Mouse (Mus musculus) midbrain, embryonic 12.5 days (tissue): ENCODE data around the gene Fbxo17. TPM values are rescaled to one million over a fixed set of nuclear protein-coding genes. Genes with fewer than 3 reads are reported as not detected.
A peak's percentile ranks its signal among the peaks of the same experiment; 100 is the strongest.
"Not testable (repeated sequence)": the region's sequence is repeated elsewhere in the genome, so short reads cannot be mapped to it uniquely, and the experiment has no call there.

ENCODE experiments used
- ATAC-seq: fragments of 200-750 bp; cut with Nextera tagmentation; 2 replicates; pipeline ENCODE4 v1.8.0; 2017; ENCODE audit warnings: low read depth, moderate TSS enrichment, moderate library complexity; ENCODE audit not compliant: low FRiP score
- H3K27ac ChIP-seq: fragments of 300-500 bp; sonication (generic); replicated peaks from 2 replicates; pipeline ENCODE4 v1.5.1; 2016; ENCODE audit warnings: mild to moderate bottlenecking
- H3K27me3 ChIP-seq: fragments of 300-500 bp; sonication (generic); 2 replicates; pipeline ENCODE4 v1.6.1; 2016; ENCODE audit warnings: mild to moderate bottlenecking
- H3K36me3 ChIP-seq: fragments of 300-500 bp; sonication (generic); 2 replicates; pipeline ENCODE4 v1.6.1; 2016
- H3K4me1 ChIP-seq: fragments of 300-500 bp; sonication (generic); 2 replicates; pipeline ENCODE4 v1.6.1; 2016
- H3K4me2 ChIP-seq: fragments of 300-500 bp; sonication (generic); replicated peaks from 2 replicates; pipeline ENCODE4 v1.6.1; 2016; ENCODE audit warnings: mild to moderate bottlenecking, moderate library complexity
- H3K4me3 ChIP-seq: fragments of 300-500 bp; sonication (generic); 2 replicates; pipeline ENCODE4 v1.5.1; 2016; ENCODE audit warnings: mild to moderate bottlenecking
- H3K9ac ChIP-seq: fragments of 300-500 bp; sonication (generic); replicated peaks from 2 replicates; pipeline ENCODE4 v1.6.1; 2016; ENCODE audit warnings: mild to moderate bottlenecking, moderate library complexity
- H3K9me3 ChIP-seq: fragments of 300-500 bp; sonication (generic); 2 replicates; pipeline ENCODE4 v1.6.1; 2016; ENCODE audit warnings: mild to moderate bottlenecking
- WGBS: fragments of 180-500 bp; shearing (Covaris S2); methylation state at CpG from one replicate; pipeline ENCODE4 v1.1.7; 2016; 5-methylcytosine and 5-hydroxymethylcytosine counted together
- polyA plus RNA-seq: library from polyadenylated mRNA; unstranded; fragments of >200 nt; fragmentation: Nextera tagmentation; extraction: Ambion mirVana; gene quantifications from 2 replicates; pipeline ENCODE4 v1.2.1, GENCODE M21; 2016

Gene Fbxo17
- 6.7 and 7.2 TPM in 2 replicates for polyA plus RNA-seq

DNA sequence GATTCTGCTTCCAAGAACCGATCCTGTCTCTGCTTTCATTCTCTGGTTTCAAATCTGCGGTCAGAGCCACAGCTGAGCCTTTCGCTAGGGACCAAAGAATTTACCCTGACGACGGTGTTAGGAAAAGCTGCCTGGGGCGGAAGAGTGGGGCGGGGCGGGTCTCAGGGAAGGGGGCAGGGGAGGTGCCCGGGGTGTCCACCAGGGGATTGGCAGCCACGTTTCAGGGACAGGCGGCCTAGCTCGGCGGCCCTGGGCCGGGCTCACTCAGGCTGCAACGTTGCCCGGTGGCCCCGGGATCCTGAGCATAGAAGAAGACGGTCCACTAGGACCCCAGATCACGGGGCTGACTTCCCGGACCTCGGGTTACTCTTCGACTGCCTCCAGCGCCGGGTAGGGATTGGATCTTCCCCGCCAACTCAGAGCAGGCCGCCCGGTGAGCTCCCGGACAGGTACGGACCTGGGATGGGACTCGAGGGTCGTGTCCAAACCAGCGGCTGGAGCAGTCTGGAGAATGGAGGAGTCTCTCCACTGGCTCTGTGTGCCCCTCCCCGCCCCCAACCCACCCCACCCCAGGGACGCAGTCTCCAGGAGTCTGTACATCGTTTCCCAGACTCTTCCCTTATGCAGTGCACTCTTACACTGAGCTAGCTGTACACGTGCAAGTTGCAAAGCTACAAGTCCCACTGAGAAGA, at the start of gene Fbxo17:
Gene Fbxo17 (plus strand): TSS at position 215 of the 692 bp plus-strand sequence.
- Histone ChIP-seq H3K4me2 (peak within 1 kb of the TSS; percentile 75), H3K9me3 (no peaks in the 10 kb centered on the region), H3K9ac (peak within 1 kb of the TSS; percentile 61; the same call in 1 of the 2 replicates), H3K36me3 (no peaks in the 10 kb centered on the region), H3K4me1 (peaks cover 8% of the 10 kb centered on the region; the same call in 1 of the 2 replicates), H3K27ac (no peak within 1 kb of the TSS), H3K27me3 (peaks cover 7% of the 10 kb centered on the region; the same call in 1 of the 2 replicates), H3K4me3 (peak within 1 kb of the TSS; percentile 45)
- peak; percentile 80; the same call in 1 of the 2 replicates for ATAC-seq
- 2% methylated on average over 36 of the region's 36 CpGs for WGBS

DNA sequence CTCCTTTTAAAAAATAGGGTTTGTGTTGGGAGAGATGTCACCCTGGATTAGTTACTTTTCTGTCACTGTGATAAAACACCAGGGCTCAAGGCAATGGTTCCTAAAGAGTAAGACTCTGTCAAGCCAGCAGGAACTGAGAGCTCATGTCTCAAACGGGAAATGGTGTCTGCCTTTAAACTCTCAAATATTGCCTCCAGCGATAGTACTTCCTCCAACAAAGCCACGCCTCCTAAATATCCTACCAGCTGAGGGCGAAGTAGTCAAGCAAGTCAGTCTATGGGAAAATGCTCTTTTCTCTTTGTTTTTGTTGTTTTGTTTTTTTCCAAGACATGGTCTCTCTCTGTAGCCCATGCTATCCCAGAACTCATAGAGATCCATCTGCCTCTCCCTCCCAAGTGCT, 45.4 kb upstream of the Fbxo17 start:
- 84% methylated on average over 4 of the region's 4 CpGs for WGBS
- Histone ChIP-seq H3K9ac (no peak overlapping the region), H3K27me3 (no peaks in the 10 kb centered on the region), H3K9me3 (no peaks in the 10 kb centered on the region), H3K27ac (no peak overlapping the region), H3K4me1 (peaks cover 1% of the 10 kb centered on the region; the same call in 1 of the 2 replicates), H3K4me3 (no peak overlapping the region), H3K36me3 (no peaks in the 10 kb centered on the region), H3K4me2 (no peak overlapping the region)
- no peak for ATAC-seq

DNA sequence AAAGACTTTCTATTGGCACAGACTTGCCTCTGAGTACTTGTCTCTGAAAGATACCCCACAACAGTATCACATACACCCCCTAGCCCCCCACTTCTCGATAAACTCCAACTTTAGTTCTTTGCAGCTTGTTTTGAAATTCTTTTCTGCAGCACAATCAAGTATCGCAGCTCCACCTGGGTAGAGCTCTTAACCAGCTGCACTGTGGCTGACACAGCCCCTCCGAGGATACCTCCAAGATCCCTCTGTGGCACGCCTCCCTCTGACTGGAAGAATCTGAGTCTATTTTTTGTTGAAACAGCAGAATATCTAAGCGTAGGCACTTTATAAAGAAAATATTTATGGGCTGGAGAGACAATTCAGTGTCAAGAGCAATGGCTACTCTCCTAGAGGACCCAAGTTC, 44.3 kb upstream of the Fbxo17 start:
- no peak for ATAC-seq
- Histone ChIP-seq H3K9me3 (no peaks in the 10 kb centered on the region), H3K9ac (no peak overlapping the region), H3K27ac (no peak overlapping the region), H3K4me3 (no peak overlapping the region), H3K4me1 (no peaks in the 10 kb centered on the region), H3K4me2 (no peak overlapping the region), H3K36me3 (no peaks in the 10 kb centered on the region), H3K27me3 (no peaks in the 10 kb centered on the region)
- 91% methylated on average over 5 of the region's 5 CpGs for WGBS

DNA sequence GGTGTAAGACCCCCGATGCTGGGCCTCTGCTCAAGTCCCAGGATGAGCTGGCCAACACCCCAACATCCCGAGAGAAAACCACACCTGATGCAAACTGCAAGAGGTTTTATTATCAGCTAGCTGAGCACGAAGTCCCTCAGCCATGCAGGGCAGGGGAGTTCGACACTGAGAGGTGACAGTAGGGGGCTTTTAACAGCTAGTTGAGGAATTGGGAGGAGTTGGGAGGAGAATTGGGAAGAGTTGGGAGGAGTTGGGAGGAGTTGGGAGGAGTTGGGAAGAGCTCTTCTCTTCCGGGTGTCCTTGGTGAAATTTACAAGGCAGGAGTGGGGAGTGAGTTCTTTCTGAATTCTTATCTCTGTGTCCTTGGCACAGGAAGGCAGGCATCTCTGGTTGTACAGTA, 43.8 kb upstream of the Fbxo17 start:
- not testable (repeated sequence) for H3K27me3 ChIP-seq, H3K4me1 ChIP-seq, ATAC-seq, H3K36me3 ChIP-seq, H3K4me2 ChIP-seq, H3K9me3 ChIP-seq, H3K9ac ChIP-seq, H3K27ac ChIP-seq, H3K4me3 ChIP-seq
- WGBS = 80% methylated on average over 5 of the region's 5 CpGs

DNA sequence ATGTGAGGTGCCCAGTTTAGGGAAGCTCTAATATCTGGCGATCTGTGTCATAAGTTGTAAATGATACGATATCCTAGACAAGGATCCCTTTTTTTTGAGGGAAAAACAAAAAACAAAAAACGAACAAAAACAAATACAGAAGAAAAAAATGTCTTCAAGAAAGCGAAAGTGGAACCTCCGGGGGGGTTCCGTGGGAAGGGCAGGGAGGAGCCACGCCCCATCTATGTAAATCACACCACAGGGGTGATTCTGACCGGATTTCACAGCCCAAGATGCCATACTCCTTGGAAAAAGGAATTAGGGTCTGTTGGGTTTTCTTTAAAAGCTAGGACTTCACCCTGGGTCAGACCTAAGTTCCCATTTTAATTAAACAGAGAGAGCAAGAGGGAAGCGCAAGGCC, 41.6 kb upstream of the Fbxo17 start:
- Histone ChIP-seq H3K36me3 (no peaks in the 10 kb centered on the region), H3K27me3 (no peaks in the 10 kb centered on the region), H3K27ac (no peak overlapping the region), H3K4me1 (no peaks in the 10 kb centered on the region), H3K9me3 (no peaks in the 10 kb centered on the region), H3K4me3 (no peak overlapping the region), H3K9ac (no peak overlapping the region), H3K4me2 (no peak overlapping the region)
- 82% methylated on average over 9 of the region's 9 CpGs for WGBS
- no peak for ATAC-seq

DNA sequence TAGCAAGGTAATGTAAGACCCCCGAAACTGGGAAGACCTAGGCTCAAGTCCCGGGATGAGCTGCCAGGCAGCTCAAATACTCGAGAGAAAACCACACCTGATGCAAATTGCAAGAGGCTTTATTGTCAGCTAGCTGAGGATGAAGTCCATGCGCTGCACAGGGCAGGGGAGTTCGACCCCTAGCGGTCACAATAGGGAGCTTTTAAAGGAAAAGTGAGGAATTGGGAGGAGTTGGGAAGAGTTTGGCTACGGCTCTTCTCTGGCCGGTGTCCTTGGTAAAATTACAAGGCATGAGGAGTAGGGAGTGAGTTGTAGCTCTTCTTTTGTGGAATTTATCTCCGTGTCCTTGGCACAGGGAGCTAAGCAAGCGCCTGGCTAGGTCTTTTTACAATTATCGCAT, 40.9 kb upstream of the Fbxo17 start:
- H3K4me2 ChIP-seq = no peak overlapping the region
- H3K9ac ChIP-seq = no peak overlapping the region
- no peaks in the 10 kb centered on the region for H3K27me3 ChIP-seq
- no peaks in the 10 kb centered on the region for H3K9me3 ChIP-seq
- H3K4me3 ChIP-seq = no peak overlapping the region
- H3K27ac ChIP-seq = no peak overlapping the region
- no peak for ATAC-seq
- WGBS = 47% methylated on average over 11 of the region's 11 CpGs
- no peaks in the 10 kb centered on the region for H3K36me3 ChIP-seq
- no peaks in the 10 kb centered on the region for H3K4me1 ChIP-seq

DNA sequence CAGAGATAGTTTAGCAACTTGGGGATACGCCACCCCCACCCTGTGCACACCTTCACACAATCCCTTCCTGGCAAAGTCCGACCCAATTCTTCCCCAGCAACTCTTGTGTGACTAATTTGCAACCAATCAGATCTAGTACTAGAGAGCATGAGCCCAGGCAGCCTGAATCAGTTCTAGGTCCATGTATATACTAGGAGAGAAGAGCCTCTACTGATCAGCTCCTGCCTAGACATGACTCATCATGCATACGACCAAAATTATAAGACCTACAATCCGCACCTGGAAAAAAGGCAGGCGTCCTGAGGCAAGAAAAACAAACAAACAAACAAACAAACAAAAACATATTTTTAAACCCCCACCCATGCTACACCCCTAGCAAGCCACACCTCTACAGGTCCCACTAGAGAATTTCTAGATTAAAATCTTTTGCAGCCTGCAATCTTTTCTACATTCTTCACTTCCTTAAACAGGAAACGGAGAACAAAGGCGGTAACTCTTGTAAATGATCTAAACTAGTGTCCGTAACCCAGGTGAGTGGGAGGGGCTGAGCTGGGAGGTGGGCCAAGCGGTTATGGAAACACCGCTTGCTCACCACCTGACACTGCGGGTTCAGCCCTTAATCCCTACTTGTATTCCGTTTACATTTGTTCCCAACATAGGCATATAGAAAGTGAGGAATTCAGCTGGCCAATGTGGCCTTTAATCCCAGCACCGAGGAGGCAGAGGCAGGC, 39.6 kb upstream of the Fbxo17 start:
- H3K27ac ChIP-seq = no peak overlapping the region
- H3K27me3 ChIP-seq = no peaks in the 10 kb centered on the region
- 84% methylated on average over 13 of the region's 13 CpGs for WGBS
- no peak overlapping the region for H3K4me3 ChIP-seq
- H3K36me3 ChIP-seq = no peaks in the 10 kb centered on the region
- ATAC-seq = no peak
- H3K4me2 ChIP-seq = no peak overlapping the region
- no peaks in the 10 kb centered on the region for H3K4me1 ChIP-seq
- H3K9me3 ChIP-seq = no peaks in the 10 kb centered on the region
- no peak overlapping the region for H3K9ac ChIP-seq

DNA sequence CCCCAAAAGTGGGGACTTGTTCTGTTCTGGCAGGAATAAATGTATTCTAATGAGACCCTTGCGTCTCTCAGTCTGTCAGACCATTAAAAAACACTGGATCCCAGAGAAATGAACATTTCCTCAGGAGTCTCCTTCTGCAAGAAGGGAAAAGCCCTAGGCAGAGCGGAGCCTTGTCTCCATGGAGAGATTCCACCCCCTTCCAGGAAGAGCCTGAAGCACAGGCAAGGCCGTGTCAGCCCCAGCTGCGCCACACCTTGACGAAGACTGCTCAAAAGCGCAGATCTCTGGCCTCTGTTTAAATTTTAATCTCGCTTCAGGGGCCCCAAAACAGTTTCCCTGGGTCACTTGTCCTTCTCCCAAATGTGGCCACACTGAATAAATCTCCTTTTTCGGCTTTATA, 39.0 kb upstream of the Fbxo17 start:
- Histone ChIP-seq H3K4me3 (no peak overlapping the region), H3K36me3 (no peaks in the 10 kb centered on the region), H3K27me3 (no peaks in the 10 kb centered on the region), H3K9me3 (no peaks in the 10 kb centered on the region), H3K27ac (no peak overlapping the region), H3K9ac (no peak overlapping the region), H3K4me2 (no peak overlapping the region), H3K4me1 (no peaks in the 10 kb centered on the region)
- ATAC-seq = no peak
- WGBS = 89% methylated on average over 8 of the region's 8 CpGs

DNA sequence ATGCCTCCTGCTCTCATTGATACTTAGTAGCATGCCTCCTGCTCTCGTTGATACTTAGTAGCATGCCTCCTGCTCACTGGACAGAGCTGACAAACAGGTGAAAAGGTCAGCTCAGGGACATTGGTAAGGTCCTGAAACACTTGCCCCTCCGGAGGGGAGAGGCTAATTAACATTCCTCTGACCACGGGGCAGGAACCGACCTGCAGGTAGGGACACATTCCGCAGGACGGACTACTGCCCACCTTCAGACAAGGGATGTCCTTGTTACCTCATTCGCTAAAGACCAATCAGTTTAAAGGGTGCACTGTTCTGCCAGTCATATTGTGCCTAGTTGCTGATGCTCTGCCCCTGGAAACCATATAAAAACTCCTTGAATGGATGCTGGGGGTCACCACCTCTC, 25.5 kb upstream of the Fbxo17 start:
- Histone ChIP-seq H3K4me3 (no peak overlapping the region), H3K9me3 (no peaks in the 10 kb centered on the region), H3K36me3 (no peaks in the 10 kb centered on the region), H3K4me1 (peaks cover 19% of the 10 kb centered on the region), H3K4me2 (no peak overlapping the region), H3K9ac (no peak overlapping the region), H3K27me3 (peaks cover 37% of the 10 kb centered on the region), H3K27ac (no peak overlapping the region)
- ATAC-seq = no peak
- 80% methylated on average over 7 of the region's 7 CpGs for WGBS

DNA sequence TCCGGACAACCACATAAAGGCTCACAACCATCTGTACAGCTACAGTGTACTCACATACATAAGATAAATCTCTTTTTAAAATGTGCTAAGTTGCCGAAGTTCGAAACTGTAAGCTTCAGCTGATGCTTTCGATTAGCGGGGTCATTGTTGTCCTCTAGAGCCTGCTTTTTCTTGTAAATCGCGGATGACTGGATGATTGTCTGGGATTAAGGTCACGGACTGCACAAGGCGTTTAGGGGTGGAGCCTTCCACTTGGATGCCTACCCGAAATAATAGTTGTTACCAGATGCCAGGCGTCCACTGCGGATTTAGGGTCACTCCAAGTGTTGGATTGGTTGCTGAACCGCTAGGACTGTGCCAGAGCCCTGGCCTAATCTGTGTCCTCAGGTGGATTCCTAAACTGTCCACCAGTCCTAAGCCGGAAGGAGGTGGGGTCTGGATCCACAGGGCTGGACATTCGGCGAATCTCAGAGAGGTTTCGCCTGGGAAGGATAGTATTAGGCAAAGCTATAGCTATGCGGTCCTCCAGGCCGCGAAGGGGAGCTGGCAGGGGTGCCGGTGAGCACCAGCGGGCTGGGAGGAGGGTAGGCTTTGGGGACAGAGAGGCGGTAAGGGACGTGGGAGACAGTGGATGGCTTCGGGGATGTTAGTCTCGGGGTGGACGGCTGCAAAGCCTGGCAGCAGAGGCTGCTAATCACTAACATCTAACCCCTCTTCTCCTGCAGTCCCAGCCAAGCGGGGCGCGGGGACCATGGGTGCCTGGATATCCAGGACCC, 23.9 kb upstream of the Fbxo17 start, which contains the start of gene Fbxo27:
Gene Fbxo27 (plus strand): TSS at position 305 of the 776 bp plus-strand sequence.
- Histone ChIP-seq H3K4me1 (peaks cover 19% of the 10 kb centered on the region), H3K9ac (peak within 1 kb of the TSS; percentile 54), H3K27ac (no peak within 1 kb of the TSS), H3K4me3 (peak within 1 kb of the TSS; percentile 52), H3K27me3 (peaks cover 37% of the 10 kb centered on the region), H3K36me3 (no peaks in the 10 kb centered on the region), H3K9me3 (no peaks in the 10 kb centered on the region), H3K4me2 (peak within 1 kb of the TSS; percentile 83)
- 20% methylated on average over 27 of the region's 30 CpGs for WGBS
- peak; percentile 30 for ATAC-seq

DNA sequence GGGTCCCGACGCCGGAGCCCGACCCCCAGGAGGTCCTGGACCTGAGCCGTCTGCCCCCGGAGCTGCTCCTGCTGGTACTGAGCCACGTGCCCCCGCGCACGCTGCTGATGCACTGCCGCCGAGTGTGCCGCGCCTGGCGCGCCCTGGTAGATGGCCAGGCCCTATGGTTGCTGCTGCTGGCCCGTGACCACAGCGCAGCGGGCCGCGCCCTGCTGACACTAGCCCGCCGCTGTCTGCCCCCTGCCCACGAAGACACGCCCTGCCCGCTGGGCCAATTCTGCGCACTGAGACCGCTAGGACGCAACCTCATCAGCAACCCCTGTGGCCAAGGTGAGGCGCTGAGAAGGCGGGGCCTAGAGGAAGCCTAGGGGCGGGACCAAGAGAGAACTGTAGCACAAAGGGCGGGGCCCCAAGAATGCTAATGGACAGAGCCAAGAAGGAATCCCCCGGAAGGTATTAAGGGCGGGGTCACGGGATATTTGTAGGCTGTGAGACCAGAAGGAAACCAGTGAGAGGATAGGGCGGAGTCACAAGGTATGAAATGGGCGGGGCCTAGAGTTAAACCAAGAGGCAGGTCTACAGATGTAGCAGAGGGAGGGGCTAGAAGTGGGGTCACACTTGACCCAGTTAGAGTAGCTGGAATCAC, 23.2 kb upstream of the Fbxo17 start:
- WGBS = 1% methylated on average over 35 of the region's 38 CpGs
- H3K4me3 ChIP-seq = peak overlapping the region; percentile 52
- peak; percentile 81 for ATAC-seq
- peaks cover 37% of the 10 kb centered on the region for H3K27me3 ChIP-seq
- no peaks in the 10 kb centered on the region for H3K9me3 ChIP-seq
- H3K4me2 ChIP-seq = peak overlapping the region; percentile 83
- no peaks in the 10 kb centered on the region for H3K36me3 ChIP-seq
- no peak overlapping the region for H3K27ac ChIP-seq
- peaks cover 19% of the 10 kb centered on the region for H3K4me1 ChIP-seq
- H3K9ac ChIP-seq = peak overlapping the region; percentile 54
